Mouse (Mus musculus): Measurements from ENCODE around the gene Mgat4b. TPM values are rescaled to one million over a fixed set of nuclear protein-coding genes. Genes with fewer than 3 reads are reported as not detected.

The Mgat4b gene
- total RNA-seq, 2 experiments from 2014 or later = 65.8 to 72.0 TPM

DNA sequence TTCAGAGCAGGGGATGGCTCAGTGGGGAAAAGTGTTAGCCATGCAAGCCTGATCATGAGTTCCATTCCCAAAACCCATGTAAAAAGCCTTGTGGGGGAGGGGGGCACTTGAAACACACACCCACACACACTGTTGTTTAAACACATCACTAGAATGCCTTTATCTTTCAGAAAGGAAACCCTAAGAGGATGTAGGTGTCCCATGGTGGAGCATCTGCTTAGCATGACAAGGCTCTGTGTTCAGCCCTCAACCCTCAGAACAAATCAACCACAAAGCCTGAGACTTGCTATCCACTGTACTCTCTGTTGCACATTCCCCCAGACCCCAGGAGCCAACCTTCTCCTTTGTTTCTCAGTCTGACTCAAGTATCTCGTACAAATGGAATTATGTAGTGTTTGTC is 69.4 kb downstream of the Mgat4b start:
- no peak for DNase-seq (ENCODE audit: low spot score in 2 of 2)

Small RNA genes within 50 kb of the gene (microRNA-seq; reads per million reads assigned to microRNA genes)
- gene Mir6919 = 0.75 to 3.2 reads per million in 2 experiments

Other genes starting within 250 kb of the Mgat4b start
- gene Rnf130, start 185.5 kb upstream of the Mgat4b start, total RNA-seq (2021) = 10 to 100 TPM; 88.8 to 95.0 TPM
- 100 to 1,000 TPM; 131 TPM for gene Tbc1d9b, start 79.5 kb upstream of the Mgat4b start, total RNA-seq (2021)
- 10 to 100 TPM; 11.5 to 13.9 TPM for gene Mrnip, start 36.4 kb upstream of the Mgat4b start, total RNA-seq (2021)
- gene Sqstm1, start 63 bp upstream of the Mgat4b start, total RNA-seq (2021) = 100 to 1,000 TPM; 492 to 540 TPM
- gene Ltc4s, start 27.7 kb downstream of the Mgat4b start, total RNA-seq (2021) = 1 to 10 TPM; 6.1 to 7.0 TPM
- gene Maml1, start 81.4 kb downstream of the Mgat4b start, total RNA-seq (2021) = 10 to 100 TPM; 10.3 to 10.7 TPM
- gene Canx, start 114.8 kb downstream of the Mgat4b start, total RNA-seq (2021) = 100 to 1,000 TPM; 398 to 431 TPM
- gene Cby3, start 143.6 kb downstream of the Mgat4b start, total RNA-seq (2021) = under 1 TPM in 1 of 2 experiments, not detected in 1; 0.93 TPM
- gene Hnrnph1, start 166.1 kb downstream of the Mgat4b start, total RNA-seq (2021) = 100 to 1,000 TPM; 257 to 271 TPM
- 10 to 100 TPM; 29.2 to 30.3 TPM for gene Rufy1, start 220.2 kb downstream of the Mgat4b start, total RNA-seq (2021)

Data from left cerebral cortex, adult 18-20 months (tissue).